Mouse (Mus musculus): ENCODE results near the gene Ostn. TPM values are rescaled to one million over a fixed set of nuclear protein-coding genes. Genes with fewer than 3 reads are reported as not detected.
"Not testable (repeated sequence)": the region's sequence is repeated elsewhere in the genome, so short reads cannot be mapped to it uniquely, and the experiment has no call there.

The Ostn gene
- polyA plus RNA-seq (2012; fragmentation: generic; extraction: Trizol), result not detected
- long read RNA-seq, experiment 1, result 0 reads
- long read RNA-seq, experiment 2, result 0 reads

DNA sequence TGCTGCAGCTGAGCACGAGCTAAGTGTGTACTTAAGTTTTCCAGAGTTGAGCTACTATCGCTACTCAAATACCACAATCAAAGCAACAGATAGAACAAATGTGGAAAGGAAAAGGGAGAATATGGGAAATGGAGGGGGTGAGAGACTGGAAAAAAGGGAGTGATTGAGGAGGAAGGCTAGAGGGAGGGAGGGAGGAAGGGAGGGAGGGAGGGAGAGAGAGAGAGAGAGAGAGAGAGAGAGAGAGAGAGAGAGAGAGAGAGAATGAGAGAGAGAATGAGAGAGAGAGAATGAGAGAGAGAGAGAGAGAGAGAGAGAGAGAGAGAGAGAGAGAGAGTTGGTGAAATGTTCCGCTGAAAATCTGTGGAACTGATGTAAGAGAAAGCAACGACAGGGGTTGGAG lies at the start of gene Ostn:
Ostn (plus strand) TSS at position 301 of the 400 bp plus-strand sequence.
- H3K36me3 ChIP-seq (ENCODE audit: control insufficient read depth, insufficient read depth); H3K79me3 ChIP-seq (ENCODE audit: low read depth); H3K4me3 ChIP-seq (ENCODE audit: insufficient read depth, poor library complexity, severe bottlenecking); H3K27me3 ChIP-seq (ENCODE audit: control insufficient read depth, insufficient read depth, insufficient read length); H3ac ChIP-seq (ENCODE audit: control insufficient read depth, insufficient read length, low read depth); H3K79me2 ChIP-seq (ENCODE audit: control insufficient read depth, insufficient read depth): not testable (repeated sequence)

DNA sequence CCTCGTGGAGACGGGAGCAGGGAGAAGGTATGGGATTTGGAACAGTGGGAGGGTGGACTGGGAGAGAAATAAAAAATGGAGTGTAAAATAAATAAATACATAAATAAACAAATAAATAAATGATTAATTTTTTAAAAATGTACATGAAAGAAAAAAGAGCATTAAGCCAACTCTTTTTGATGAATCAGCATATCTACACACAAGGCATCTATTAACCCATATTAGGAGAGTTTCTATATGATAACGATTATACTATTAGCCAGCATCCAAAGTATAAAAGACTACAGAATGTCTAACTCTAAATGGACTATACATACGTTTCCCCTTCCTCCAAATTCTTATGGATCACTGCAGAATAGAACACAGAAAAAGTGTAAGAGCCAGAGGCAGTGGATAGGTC lies 38.5 kb upstream of the Ostn start:
- no peaks in the 10 kb centered on the region for H3K36me3 ChIP-seq (ENCODE audit: control insufficient read depth, insufficient read depth)
- no peak for TF ChIP-seq MAX (IDR thresholded peaks at IDR 0.05)
- TF ChIP-seq CEBPB (IDR thresholded peaks at IDR 0.05; ENCODE audit: low read depth), result no peak
- TF ChIP-seq CTCF (IDR thresholded peaks at IDR 0.05; ENCODE audit: control insufficient read depth, insufficient read depth, insufficient read length), result no peak
- no peak for TF ChIP-seq FOSL1 (IDR thresholded peaks at IDR 0.05; ENCODE audit: insufficient read depth, low read length, poor library complexity, severe bottlenecking)
- TF ChIP-seq MYOD1 (IDR thresholded peaks at IDR 0.05; ENCODE audit: control insufficient read depth, insufficient read length, low read depth), result no peak
- TF ChIP-seq MYOG (IDR thresholded peaks at IDR 0.05; ENCODE audit: control insufficient read depth, extremely low read depth, insufficient read length), result no peak
- TF ChIP-seq USF1 (IDR thresholded peaks at IDR 0.05; ENCODE audit: low read depth), result no peak
- H3K79me3 ChIP-seq (ENCODE audit: low read depth), result no peaks in the 10 kb centered on the region
- H3K79me2 ChIP-seq (ENCODE audit: control insufficient read depth, insufficient read depth), result no peaks in the 10 kb centered on the region
- no peak overlapping the region for H3ac ChIP-seq (ENCODE audit: control insufficient read depth, insufficient read length, low read depth)
- no peaks in the 10 kb centered on the region for H3K27me3 ChIP-seq (ENCODE audit: control insufficient read depth, insufficient read depth, insufficient read length)
- no peak overlapping the region for H3K4me3 ChIP-seq (ENCODE audit: insufficient read depth, poor library complexity, severe bottlenecking)

DNA sequence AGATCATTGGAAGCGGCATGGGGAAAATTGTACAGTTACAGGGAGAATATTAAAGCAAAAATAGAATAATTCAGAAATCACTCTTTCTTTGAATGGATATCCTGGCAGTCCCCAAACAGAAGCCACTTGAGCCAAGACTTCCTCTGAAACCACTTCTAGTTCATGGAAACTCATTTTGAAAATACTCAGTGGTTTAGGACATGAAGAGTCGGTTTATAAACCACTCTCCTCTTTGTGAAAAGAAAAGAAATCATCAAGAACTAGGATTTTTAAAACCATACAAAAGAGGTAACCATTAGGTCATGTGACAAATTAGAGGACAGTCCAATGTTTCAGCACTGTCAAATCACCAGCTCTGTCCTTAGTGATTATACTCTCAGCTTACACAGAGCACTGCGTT lies 19.9 kb upstream of the Ostn start:
- Histone ChIP-seq H3ac (ENCODE audit: control insufficient read depth, insufficient read length, low read depth) (no peak overlapping the region), H3K27me3 (ENCODE audit: control insufficient read depth, insufficient read depth, insufficient read length) (no peaks in the 10 kb centered on the region), H3K79me2 (ENCODE audit: control insufficient read depth, insufficient read depth) (no peaks in the 10 kb centered on the region), H3K4me3 (ENCODE audit: insufficient read depth, poor library complexity, severe bottlenecking) (no peak overlapping the region), H3K79me3 (ENCODE audit: low read depth) (no peaks in the 10 kb centered on the region), H3K36me3 (ENCODE audit: control insufficient read depth, insufficient read depth) (no peaks in the 10 kb centered on the region)
- no peak for TF ChIP-seq USF1 (IDR thresholded peaks at IDR 0.05; ENCODE audit: low read depth)
- TF ChIP-seq CTCF (IDR thresholded peaks at IDR 0.05; ENCODE audit: control insufficient read depth, insufficient read depth, insufficient read length), result no peak
- no peak for TF ChIP-seq CEBPB (IDR thresholded peaks at IDR 0.05; ENCODE audit: low read depth)
- TF ChIP-seq MYOD1 (IDR thresholded peaks at IDR 0.05; ENCODE audit: control insufficient read depth, insufficient read length, low read depth), result no peak
- no peak for TF ChIP-seq FOSL1 (IDR thresholded peaks at IDR 0.05; ENCODE audit: insufficient read depth, low read length, poor library complexity, severe bottlenecking)
- TF ChIP-seq MAX (IDR thresholded peaks at IDR 0.05), result no peak
- no peak for TF ChIP-seq MYOG (IDR thresholded peaks at IDR 0.05; ENCODE audit: control insufficient read depth, extremely low read depth, insufficient read length)

DNA sequence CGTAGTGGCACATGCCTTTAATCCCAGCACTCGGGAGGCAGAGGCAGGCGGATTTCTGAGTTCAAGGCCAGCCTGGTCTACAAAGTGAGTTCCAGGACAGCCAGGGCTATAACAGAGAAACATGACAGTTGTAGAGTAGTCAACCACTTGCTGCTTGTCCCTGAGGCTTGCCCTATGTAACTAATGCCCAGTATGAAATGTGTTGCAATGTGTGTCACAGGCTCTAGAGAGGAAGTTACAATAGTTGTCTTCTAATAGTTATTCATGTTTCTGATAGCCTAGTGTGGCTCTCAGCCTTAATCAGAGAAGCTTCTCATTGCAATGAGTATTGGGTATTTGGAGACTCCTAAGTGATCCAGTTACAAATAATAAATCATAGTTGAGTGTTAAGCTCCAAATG lies 10.8 kb upstream of the Ostn start:
- H3K36me3 ChIP-seq (ENCODE audit: control insufficient read depth, insufficient read depth), result no peaks in the 10 kb centered on the region
- TF ChIP-seq CTCF (IDR thresholded peaks at IDR 0.05; ENCODE audit: control insufficient read depth, insufficient read depth, insufficient read length), result no peak
- no peak for TF ChIP-seq MAX (IDR thresholded peaks at IDR 0.05)
- no peak for TF ChIP-seq MYOG (IDR thresholded peaks at IDR 0.05; ENCODE audit: control insufficient read depth, extremely low read depth, insufficient read length)
- TF ChIP-seq CEBPB (IDR thresholded peaks at IDR 0.05; ENCODE audit: low read depth), result no peak
- TF ChIP-seq USF1 (IDR thresholded peaks at IDR 0.05; ENCODE audit: low read depth), result no peak
- TF ChIP-seq FOSL1 (IDR thresholded peaks at IDR 0.05; ENCODE audit: insufficient read depth, low read length, poor library complexity, severe bottlenecking), result no peak
- no peak for TF ChIP-seq MYOD1 (IDR thresholded peaks at IDR 0.05; ENCODE audit: control insufficient read depth, insufficient read length, low read depth)
- H3K27me3 ChIP-seq (ENCODE audit: control insufficient read depth, insufficient read depth, insufficient read length), result no peaks in the 10 kb centered on the region
- no peak overlapping the region for H3K4me3 ChIP-seq (ENCODE audit: insufficient read depth, poor library complexity, severe bottlenecking)
- H3K79me2 ChIP-seq (ENCODE audit: control insufficient read depth, insufficient read depth), result no peaks in the 10 kb centered on the region
- H3K79me3 ChIP-seq (ENCODE audit: low read depth), result no peaks in the 10 kb centered on the region
- no peak overlapping the region for H3ac ChIP-seq (ENCODE audit: control insufficient read depth, insufficient read length, low read depth)

- H3K79me3 ChIP-seq (ENCODE audit: low read depth), result no peaks in the 10 kb centered on the region
- no peaks in the 10 kb centered on the region for H3K36me3 ChIP-seq (ENCODE audit: control insufficient read depth, insufficient read depth)
- no peak overlapping the region for H3K4me3 ChIP-seq (ENCODE audit: insufficient read depth, poor library complexity, severe bottlenecking)
- H3K27me3 ChIP-seq (ENCODE audit: control insufficient read depth, insufficient read depth, insufficient read length), result no peaks in the 10 kb centered on the region
- TF ChIP-seq MYOG (IDR thresholded peaks at IDR 0.05; ENCODE audit: control insufficient read depth, extremely low read depth, insufficient read length), result no peak
- no peak for TF ChIP-seq MYOD1 (IDR thresholded peaks at IDR 0.05; ENCODE audit: control insufficient read depth, insufficient read length, low read depth)
- no peak for TF ChIP-seq USF1 (IDR thresholded peaks at IDR 0.05; ENCODE audit: low read depth)
- TF ChIP-seq CTCF (IDR thresholded peaks at IDR 0.05; ENCODE audit: control insufficient read depth, insufficient read depth, insufficient read length), result no peak
- no peak for TF ChIP-seq FOSL1 (IDR thresholded peaks at IDR 0.05; ENCODE audit: insufficient read depth, low read length, poor library complexity, severe bottlenecking)
- no peak for TF ChIP-seq MAX (IDR thresholded peaks at IDR 0.05)
- no peak for TF ChIP-seq CEBPB (IDR thresholded peaks at IDR 0.05; ENCODE audit: low read depth)
- H3ac ChIP-seq (ENCODE audit: control insufficient read depth, insufficient read length, low read depth), result no peak overlapping the region
- no peaks in the 10 kb centered on the region for H3K79me2 ChIP-seq (ENCODE audit: control insufficient read depth, insufficient read depth)
These were observed 10.4 kb upstream of the Ostn start for GRCm38 (mm10) chr16:27296929-27297328.

GRCm38 (mm10) chr16:27319099-27319498 lies 11.8 kb downstream of the Ostn start:
- no peaks in the 10 kb centered on the region for H3K79me3 ChIP-seq (ENCODE audit: low read depth)
- TF ChIP-seq USF1 (IDR thresholded peaks at IDR 0.05; ENCODE audit: low read depth), result no peak
- no peak for TF ChIP-seq CEBPB (IDR thresholded peaks at IDR 0.05; ENCODE audit: low read depth)
- TF ChIP-seq MYOD1 (IDR thresholded peaks at IDR 0.05; ENCODE audit: control insufficient read depth, insufficient read length, low read depth), result no peak
- TF ChIP-seq CTCF (IDR thresholded peaks at IDR 0.05; ENCODE audit: control insufficient read depth, insufficient read depth, insufficient read length), result no peak
- TF ChIP-seq MAX (IDR thresholded peaks at IDR 0.05), result no peak
- no peak for TF ChIP-seq FOSL1 (IDR thresholded peaks at IDR 0.05; ENCODE audit: insufficient read depth, low read length, poor library complexity, severe bottlenecking)
- TF ChIP-seq MYOG (IDR thresholded peaks at IDR 0.05; ENCODE audit: control insufficient read depth, extremely low read depth, insufficient read length), result no peak
- H3K79me2 ChIP-seq (ENCODE audit: control insufficient read depth, insufficient read depth), result no peaks in the 10 kb centered on the region
- H3K4me3 ChIP-seq (ENCODE audit: insufficient read depth, poor library complexity, severe bottlenecking), result no peak overlapping the region
- H3K36me3 ChIP-seq (ENCODE audit: control insufficient read depth, insufficient read depth), result no peaks in the 10 kb centered on the region
- no peak overlapping the region for H3ac ChIP-seq (ENCODE audit: control insufficient read depth, insufficient read length, low read depth)
- H3K27me3 ChIP-seq (ENCODE audit: control insufficient read depth, insufficient read depth, insufficient read length), result no peaks in the 10 kb centered on the region

Measured in C2C12 (cell line).